Mouse (Mus musculus) gastrocnemius, adult 8-10 months (tissue): ENCODE measurements around the gene Tal1. TPM values are rescaled to one million over a fixed set of nuclear protein-coding genes. Genes with fewer than 3 reads are reported as not detected.

ENCODE experiments used
- DNase-seq, 2 experiments: peaks; one replicate each; pipeline ENCODE4 v3.0.0; 2022; ENCODE audit warnings: low spot score in 2 of 2
- total RNA-seq, 4 experiments: library from RNA; stranded (reverse); gene quantifications; 2 replicates each; pipeline ENCODE4 v1.2.4; 2022

Tal1 gene
- total RNA-seq, 4 experiments from 2014 or later, result 0.56 to 0.76 (median 0.60) TPM

DNA sequence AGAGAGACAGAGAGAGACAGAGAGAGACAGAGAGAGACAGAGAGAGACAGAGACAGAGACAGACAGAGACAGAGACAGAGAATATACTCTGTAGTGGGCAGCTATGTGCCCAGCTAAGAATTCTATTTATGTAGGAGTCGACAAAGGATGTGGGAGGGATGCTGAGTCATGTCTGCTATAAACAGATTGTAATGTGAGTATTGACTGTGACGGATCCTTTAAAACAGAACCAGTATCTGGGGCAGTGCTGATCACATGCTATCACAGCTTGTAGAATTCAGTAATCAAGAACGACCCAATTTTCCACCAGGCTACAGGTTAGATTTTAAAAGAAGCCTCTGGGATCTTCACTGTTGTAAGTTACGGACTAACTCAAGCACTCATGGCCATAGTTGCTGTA lies 47.3 kb downstream of the Tal1 start:
- no peak for DNase-seq

DNA sequence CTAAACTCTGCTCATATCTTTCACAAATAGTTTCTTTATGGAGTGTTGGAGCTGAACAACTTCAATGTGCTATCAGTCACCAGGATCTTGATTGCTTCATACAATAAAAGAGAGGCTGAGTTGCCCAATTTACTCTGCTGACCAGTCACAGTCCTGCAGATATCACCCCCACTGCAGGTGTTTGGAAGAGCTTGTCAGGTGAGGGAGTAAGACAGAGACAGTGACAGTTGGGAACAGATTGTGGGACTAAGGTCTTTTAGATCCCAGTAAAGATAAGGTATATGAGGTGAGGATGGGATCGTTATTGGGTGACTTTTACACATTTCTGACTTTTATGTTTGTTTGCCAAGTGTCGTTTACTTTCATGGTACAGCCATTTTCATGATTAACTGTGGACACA lies 54.9 kb downstream of the Tal1 start:
- no peak for DNase-seq

DNA sequence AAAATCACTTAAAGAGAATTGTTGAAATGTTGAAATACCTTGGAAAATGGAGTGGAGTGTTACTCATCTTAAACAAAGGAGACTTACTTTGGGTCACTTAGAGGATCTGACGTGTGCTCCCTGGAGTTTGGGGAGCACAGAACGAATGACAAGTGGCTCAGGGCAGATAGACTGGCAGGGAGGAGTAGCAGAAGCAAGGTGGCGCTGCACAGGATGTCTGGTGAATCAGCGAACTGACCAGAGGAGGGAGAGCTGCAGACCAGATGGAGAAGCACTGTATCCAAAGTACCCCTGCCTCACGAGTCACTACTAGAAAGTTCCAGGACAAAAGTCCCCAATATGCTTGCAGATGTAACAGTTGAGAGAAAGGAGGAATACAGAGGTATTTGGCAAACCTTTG lies 57.0 kb downstream of the Tal1 start:
- no peak for DNase-seq

DNA sequence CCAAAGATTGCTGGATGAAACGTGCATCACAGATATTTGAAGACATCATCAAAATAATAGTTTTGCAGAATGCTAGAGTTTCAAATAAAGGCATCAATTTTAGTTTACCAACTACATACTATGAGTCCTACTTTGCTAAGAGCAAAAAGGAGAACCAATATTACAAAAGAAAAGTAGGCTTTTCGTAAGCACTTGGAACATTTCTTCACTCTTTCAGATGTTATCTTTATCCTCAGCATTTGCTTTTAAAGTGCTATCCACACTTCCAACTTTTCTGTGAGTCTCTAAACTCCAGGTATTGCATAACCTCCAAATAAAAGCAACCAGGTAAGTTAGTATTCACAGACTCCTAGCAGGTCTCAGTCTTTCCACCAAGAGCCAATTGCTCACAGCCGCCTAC lies 63.4 kb downstream of the Tal1 start:
- DNase-seq, result no peak

DNA sequence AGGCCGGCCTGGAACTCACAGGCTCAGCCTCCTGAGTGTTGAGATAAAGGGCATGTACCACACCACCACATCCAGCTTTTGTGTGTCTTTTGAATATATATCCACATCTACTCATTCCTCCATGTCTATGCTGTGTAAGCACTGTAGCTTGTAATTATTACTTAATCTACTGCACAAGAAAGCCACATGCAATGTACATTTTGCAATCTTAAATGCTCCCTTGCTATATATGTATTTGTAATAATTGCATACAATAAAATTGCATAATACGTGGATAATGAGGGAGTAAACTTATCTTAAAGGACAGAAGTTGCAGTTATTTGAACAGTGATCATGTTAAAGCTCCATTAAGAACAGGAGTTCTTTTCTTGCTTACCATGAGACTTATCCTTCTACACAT lies 64.9 kb downstream of the Tal1 start:
- DNase-seq, result no peak

Other genes with a start within 250 kb of the Tal1 start
- gene Gm12830, start 234.7 kb upstream of the Tal1 start, total RNA-seq, result not detected
- under 1 TPM in 3 of 4 experiments, not detected in 1; 0.10 to 0.29 (median 0.19) TPM for gene Foxd2, start 147.6 kb upstream of the Tal1 start, total RNA-seq
- gene Foxe3, start 130.4 kb upstream of the Tal1 start, total RNA-seq, result not detected
- gene Cmpk1, start 69.2 kb upstream of the Tal1 start, total RNA-seq, result 10 to 100 TPM; 16.5 to 20.5 (median 18.4) TPM
- under 1 TPM in 2 of 4 experiments, not detected in 2; 0.10 to 0.18 TPM for gene Stil, start 56.3 kb upstream of the Tal1 start, total RNA-seq
- gene Pdzk1ip1, start 32.3 kb downstream of the Tal1 start, total RNA-seq, result not detected
- not detected for gene Cyp4x1, start 77.9 kb downstream of the Tal1 start, total RNA-seq
- gene Cyp4a29, start 185.7 kb downstream of the Tal1 start, total RNA-seq, result not detected
- gene Cyp4a12a, start 242.6 kb downstream of the Tal1 start, total RNA-seq, result not detected